In genomic region chr13:44735088-44735690, GRCm38 (mm10) we compare ENCODE assay signal across 12 mouse cellular contexts. TPM values are rescaled to one million over a fixed set of nuclear protein-coding genes. Genes with fewer than 3 reads are reported as not detected.
DNase-seq lines count a peak whose midpoint lies in the region; ATAC-seq lines count a peak whose summit lies in the region.
"Had no signal": no experiment of that assay in that cellular context is flagged by ENCODE, and none has a peak within 500 bp of the region (broad histone marks: within the 10 kb centered on the region; RNA-seq: fewer than 3 reads in every experiment).

No protein-coding gene starts in this region.

- no peak overlapping the region for H3K9ac ChIP-seq in heart, embryonic 16.5 days (ENCODE audit: low read length)
- H3K9ac ChIP-seq in neural tube, embryonic 12.5 days, result no peak overlapping the region

- DNase-seq in heart, postnatal 25 days (ENCODE audit: low spot score), result no peak
- DNase-seq in neural tube, embryonic 10.5 days (ENCODE audit: extremely low spot score, low spot score), result no peak
- peak; percentile 43 for DNase-seq in induced T-regulatory cell, adult 2 months (ENCODE audit: low read depth)
- DNase-seq in adrenal gland, postnatal 25 days, result no peak
- DNase-seq: cerebellum, postnatal 36 days; heart, postnatal 10 days; left cerebral cortex, postnatal 4 days; lung, postnatal 36 days had no signal

- 21% methylated on average over 1 of the region's 1 CpGs for WGBS in heart, embryonic 16.5 days
- WGBS in neural tube, embryonic 12.5 days, result 56% methylated on average over 1 of the region's 1 CpGs

- H3K27me3 ChIP-seq in heart, embryonic 16.5 days (ENCODE audit: control insufficient read depth, insufficient read depth, low read length), result no peaks in the 10 kb centered on the region
- H3K27me3 ChIP-seq in neural tube, embryonic 12.5 days (replicated peaks), result no peaks in the 10 kb centered on the region

- H3K4me2 ChIP-seq in heart, embryonic 16.5 days (ENCODE audit: low read depth, low read length), result no peak overlapping the region
- H3K4me2 ChIP-seq in neural tube, embryonic 12.5 days (replicated peaks), result peak overlapping the region; percentile 98

- peak overlapping the region; percentile 7; the same call in 1 of the 2 replicates for H3K27ac ChIP-seq in heart, embryonic 16.5 days (ENCODE audit: low read length)
- H3K27ac ChIP-seq in neural tube, embryonic 12.5 days, result no peak overlapping the region

- H3K9me3 ChIP-seq in heart, embryonic 16.5 days (replicated peaks; ENCODE audit: control insufficient read depth, low read length), result no peaks in the 10 kb centered on the region
- H3K9me3 ChIP-seq in neural tube, embryonic 12.5 days, result no peaks in the 10 kb centered on the region

- H3K4me1 ChIP-seq in heart, embryonic 16.5 days (ENCODE audit: control insufficient read depth, insufficient read depth, low read length), result peaks cover 22% of the 10 kb centered on the region
- peaks cover 16% of the 10 kb centered on the region for H3K4me1 ChIP-seq in neural tube, embryonic 12.5 days

- H3K4me3 ChIP-seq in heart, embryonic 16.5 days (ENCODE audit: low read length), result no peak overlapping the region
- no peak overlapping the region for H3K4me3 ChIP-seq in neural tube, embryonic 12.5 days

- ATAC-seq in heart, embryonic 16.5 days (replicated peaks; ENCODE audit: extremely low read depth, insufficient read depth, low FRiP score), result no peak
- ATAC-seq in neural tube, embryonic 12.5 days (ENCODE audit: low FRiP score, low read depth), result no peak
- no peak for ATAC-seq in frontal cortex, adult (ENCODE audit: low TSS enrichment)
- ATAC-seq: forebrain, embryonic 16.5 days had no signal

- intact Hi-C loops in heart, postnatal 25 days (cut with DNase I), result no loop called here

- H3K36me3 ChIP-seq in heart, embryonic 16.5 days (ENCODE audit: control insufficient read depth, insufficient read depth), result no peaks in the 10 kb centered on the region
- H3K36me3 ChIP-seq in neural tube, embryonic 12.5 days, result no peaks in the 10 kb centered on the region

RNA-seq across cellular contexts. Expression of gene Jarid2, which starts 5.9 kb away (rescaled TPM):
- 21.6 and 22.1 TPM in 2 replicates for polyA plus RNA-seq in heart, embryonic 16.5 days (2015; fragmentation: Nextera tagmentation; extraction: Ambion mirVana)
- total RNA-seq in heart, postnatal 25 days (2021), result 10 to 100 TPM; 32.5 to 33.2 TPM
- 85.5 and 93.6 TPM in 2 replicates for polyA plus RNA-seq in neural tube, embryonic 12.5 days (2016; fragmentation: Nextera tagmentation; extraction: Ambion mirVana)
- total RNA-seq in adrenal gland, postnatal 25 days (2021), result 55.7 and 58.0 TPM in 2 replicates
